Mouse (Mus musculus): Measurements from ENCODE around the gene Gpr141. TPM values are rescaled to one million over a fixed set of nuclear protein-coding genes. Genes with fewer than 3 reads are reported as not detected.

Gene Gpr141
- polyA plus RNA-seq (2016; fragmentation: Nextera tagmentation; extraction: Ambion mirVana), result 0.10 TPM in 1 of 2 replicates, not detected in the other

DNA sequence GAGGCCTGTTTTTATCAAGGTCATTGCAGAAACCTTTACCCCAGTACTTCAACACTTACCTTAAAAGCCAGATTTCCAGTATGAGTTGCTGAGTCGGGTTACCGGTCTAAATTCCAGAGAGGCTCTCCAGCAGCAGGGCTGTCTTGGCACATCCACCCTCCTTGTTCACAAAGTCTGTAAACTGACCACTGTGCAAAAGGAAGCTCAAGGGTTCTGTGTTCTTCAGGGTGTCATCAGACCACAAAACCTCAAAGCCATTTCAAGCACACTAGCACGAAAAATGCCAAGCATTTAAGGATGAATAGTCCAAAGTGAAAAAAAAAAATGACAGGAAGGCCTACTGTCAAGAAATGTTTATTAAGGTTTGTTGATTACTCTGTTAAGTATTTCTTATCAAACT lies at the start of gene Gpr141:
Gpr141 (minus strand) TSS at position 187 of the 400 bp plus-strand sequence.
- Histone ChIP-seq H3K4me1 (replicated peaks) (no peaks in the 10 kb centered on the region), H3K27me3 (ENCODE audit: insufficient read depth, poor library complexity, severe bottlenecking) (no peaks in the 10 kb centered on the region), H3K9me3 (no peaks in the 10 kb centered on the region), H3K4me3 (no peak within 1 kb of the TSS), H3K27ac (no peak within 1 kb of the TSS), H3K36me3 (no peaks in the 10 kb centered on the region)
- 58% methylated on average over 3 of the region's 3 CpGs for WGBS
- DNase-seq (ENCODE audit: low spot score), result no peak

DNA sequence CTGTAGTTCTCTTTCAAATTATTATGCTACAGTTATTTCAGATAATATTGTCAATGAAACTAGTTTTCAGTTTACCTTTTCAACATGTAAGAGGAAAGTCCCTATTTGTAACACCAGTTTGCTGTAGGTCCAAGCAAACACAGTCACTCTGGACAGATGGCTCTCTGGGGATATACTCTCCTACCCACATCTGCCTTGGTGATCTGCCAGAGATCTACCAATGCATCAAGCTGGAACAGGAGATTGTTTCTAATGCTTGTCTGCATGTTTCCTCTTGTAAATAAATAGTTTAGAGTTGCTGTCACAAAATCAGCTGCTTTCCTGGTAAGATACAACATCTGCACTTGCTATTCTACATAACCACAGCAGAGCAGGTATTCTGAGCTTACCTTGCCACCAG lies 40.2 kb upstream of the Gpr141 start:
- no peaks in the 10 kb centered on the region for H3K9me3 ChIP-seq
- no peak overlapping the region for H3K27ac ChIP-seq
- no peaks in the 10 kb centered on the region for H3K27me3 ChIP-seq (ENCODE audit: insufficient read depth, poor library complexity, severe bottlenecking)
- no peaks in the 10 kb centered on the region for H3K4me1 ChIP-seq (replicated peaks)
- H3K4me3 ChIP-seq, result no peak overlapping the region
- H3K36me3 ChIP-seq, result no peaks in the 10 kb centered on the region
- no peak for DNase-seq (ENCODE audit: low spot score)

DNA sequence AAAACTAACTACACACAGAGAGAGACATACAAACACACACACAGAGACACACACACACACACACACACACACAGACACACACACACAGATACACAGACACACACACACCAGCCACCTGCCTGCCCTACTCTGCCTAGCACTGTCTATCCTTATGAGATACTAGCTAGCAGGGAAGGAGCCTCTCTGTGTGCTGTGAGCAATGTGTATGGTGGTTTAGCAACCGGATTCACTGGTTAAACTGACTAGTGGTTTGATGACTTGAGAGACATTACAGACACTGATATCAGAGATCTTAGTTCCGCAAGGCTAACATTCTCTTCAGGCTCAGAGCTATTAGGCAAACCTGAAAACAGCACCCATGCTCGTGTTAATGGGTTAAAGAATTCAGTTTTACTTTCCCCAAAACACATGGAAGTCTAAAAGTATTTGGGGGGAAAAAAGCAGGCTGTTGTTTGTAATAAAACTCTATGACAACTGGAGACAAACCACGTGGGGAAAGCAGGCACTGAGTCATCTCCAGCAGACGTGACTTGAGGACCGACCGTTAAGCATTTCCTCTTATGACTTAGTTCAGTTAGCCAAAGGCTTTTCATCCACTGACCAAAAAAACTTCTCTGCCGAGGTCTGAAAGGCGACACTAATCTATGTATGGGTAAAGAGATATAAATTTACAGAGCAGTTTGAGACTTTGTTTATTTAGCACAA lies 30.7 kb upstream of the Gpr141 start:
- Histone ChIP-seq H3K9me3 (no peaks in the 10 kb centered on the region), H3K4me3 (no peak overlapping the region), H3K4me1 (replicated peaks) (no peaks in the 10 kb centered on the region), H3K27me3 (ENCODE audit: insufficient read depth, poor library complexity, severe bottlenecking) (no peaks in the 10 kb centered on the region), H3K27ac (no peak overlapping the region), H3K36me3 (no peaks in the 10 kb centered on the region)
- 84% methylated on average over 9 of the region's 9 CpGs for WGBS
- DNase-seq (ENCODE audit: low spot score), result no peak

DNA sequence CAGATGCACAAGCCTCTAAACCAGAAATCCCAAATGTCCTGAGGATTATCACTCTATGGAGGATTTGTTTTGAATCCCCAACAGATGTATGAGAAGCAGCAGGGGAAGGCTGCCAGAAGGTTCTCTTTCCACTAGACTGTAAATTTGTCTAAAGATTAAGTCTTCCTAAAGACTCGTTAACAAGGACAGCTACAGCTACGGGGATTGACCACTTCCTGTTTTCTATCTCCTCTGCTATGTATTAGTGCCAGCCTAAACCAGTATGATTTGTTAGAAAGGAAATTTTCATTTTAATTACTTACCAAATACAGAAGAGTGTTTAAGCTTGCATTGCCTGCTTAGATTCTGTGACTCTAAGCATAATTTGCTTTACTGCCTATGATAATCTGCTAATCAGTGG lies 30.0 kb upstream of the Gpr141 start:
- no peak overlapping the region for H3K4me3 ChIP-seq
- H3K36me3 ChIP-seq, result no peaks in the 10 kb centered on the region
- no peaks in the 10 kb centered on the region for H3K9me3 ChIP-seq
- 87% methylated on average over 2 of the region's 2 CpGs for whole genome bisulfite sequencing
- no peaks in the 10 kb centered on the region for H3K27me3 ChIP-seq (ENCODE audit: insufficient read depth, poor library complexity, severe bottlenecking)
- no peaks in the 10 kb centered on the region for H3K4me1 ChIP-seq (replicated peaks)
- H3K27ac ChIP-seq, result no peak overlapping the region
- DNase-seq (ENCODE audit: low spot score), result no peak

DNA sequence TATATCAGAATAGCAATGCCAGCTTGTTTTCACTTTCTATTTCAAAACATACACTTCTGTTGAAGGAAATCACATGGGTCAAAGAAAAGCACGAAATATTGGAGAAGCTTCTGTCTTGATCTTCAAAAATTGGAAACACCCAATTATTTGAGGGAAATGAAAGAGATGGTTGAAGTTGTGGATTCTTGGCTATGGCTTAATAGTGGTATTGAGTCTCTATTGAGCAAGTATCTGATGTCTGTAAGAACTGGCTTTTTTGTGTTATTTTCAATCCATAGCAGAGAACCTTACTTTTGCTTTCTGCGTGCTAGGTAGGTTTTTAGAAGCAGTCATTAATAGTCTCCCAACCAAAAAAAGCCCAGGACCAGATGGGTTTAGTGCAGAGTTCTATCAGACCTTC lies 19.4 kb upstream of the Gpr141 start:
- no peaks in the 10 kb centered on the region for H3K27me3 ChIP-seq (ENCODE audit: insufficient read depth, poor library complexity, severe bottlenecking)
- no peaks in the 10 kb centered on the region for H3K4me1 ChIP-seq (replicated peaks)
- no peaks in the 10 kb centered on the region for H3K9me3 ChIP-seq
- no peak for DNase-seq (ENCODE audit: low spot score)
- no peak overlapping the region for H3K4me3 ChIP-seq
- H3K36me3 ChIP-seq, result no peaks in the 10 kb centered on the region
- 91% methylated on average over 2 of the region's 2 CpGs for WGBS
- no peak overlapping the region for H3K27ac ChIP-seq

DNA sequence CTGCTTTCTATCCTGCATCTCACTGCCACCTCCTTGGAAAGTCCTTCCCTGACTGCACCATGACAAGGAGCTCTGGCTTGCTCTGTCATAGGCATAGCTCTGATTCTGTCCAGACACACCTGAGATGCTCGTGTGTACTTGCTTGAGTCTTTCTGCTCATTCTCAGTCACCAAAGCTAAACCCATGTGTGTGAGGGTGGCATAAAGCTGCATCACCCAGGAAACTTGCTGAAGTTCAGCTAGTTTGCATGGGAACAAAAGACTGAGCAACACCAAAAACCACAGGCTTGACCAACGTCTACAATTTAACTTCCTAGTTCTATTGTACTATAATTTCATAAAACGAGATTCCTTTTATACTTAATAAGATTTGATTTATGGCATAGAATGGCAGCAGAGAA lies 18.6 kb upstream of the Gpr141 start:
- Histone ChIP-seq H3K27ac (no peak overlapping the region), H3K27me3 (ENCODE audit: insufficient read depth, poor library complexity, severe bottlenecking) (no peaks in the 10 kb centered on the region), H3K36me3 (no peaks in the 10 kb centered on the region), H3K9me3 (no peaks in the 10 kb centered on the region), H3K4me3 (no peak overlapping the region), H3K4me1 (replicated peaks) (no peaks in the 10 kb centered on the region)
- DNase-seq (ENCODE audit: low spot score), result no peak
- WGBS, result 85% methylated on average over 3 of the region's 3 CpGs

DNA sequence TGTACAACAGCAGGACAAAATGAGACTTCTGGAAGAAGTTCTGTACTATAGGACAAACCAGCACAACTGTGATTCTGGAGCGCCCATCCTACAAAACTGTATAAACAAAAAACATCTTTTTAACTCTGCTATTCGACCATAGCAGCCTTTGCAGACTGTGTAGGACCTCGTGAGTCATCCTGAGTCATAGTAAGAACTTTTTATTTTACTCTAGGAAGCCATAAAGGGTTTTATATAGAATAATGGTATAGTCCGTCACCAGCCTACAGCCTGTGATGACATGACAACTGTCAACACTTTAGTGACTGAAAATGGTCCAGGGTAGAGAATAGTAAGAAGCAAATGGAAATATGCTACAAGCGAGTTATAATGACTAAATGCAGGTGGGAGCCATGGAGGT lies 17.6 kb upstream of the Gpr141 start:
- Histone ChIP-seq H3K36me3 (no peaks in the 10 kb centered on the region), H3K27me3 (ENCODE audit: insufficient read depth, poor library complexity, severe bottlenecking) (no peaks in the 10 kb centered on the region), H3K4me1 (replicated peaks) (no peaks in the 10 kb centered on the region), H3K27ac (no peak overlapping the region), H3K4me3 (no peak overlapping the region), H3K9me3 (no peaks in the 10 kb centered on the region)
- WGBS, result 81% methylated on average over 5 of the region's 5 CpGs
- DNase-seq (ENCODE audit: low spot score), result no peak

DNA sequence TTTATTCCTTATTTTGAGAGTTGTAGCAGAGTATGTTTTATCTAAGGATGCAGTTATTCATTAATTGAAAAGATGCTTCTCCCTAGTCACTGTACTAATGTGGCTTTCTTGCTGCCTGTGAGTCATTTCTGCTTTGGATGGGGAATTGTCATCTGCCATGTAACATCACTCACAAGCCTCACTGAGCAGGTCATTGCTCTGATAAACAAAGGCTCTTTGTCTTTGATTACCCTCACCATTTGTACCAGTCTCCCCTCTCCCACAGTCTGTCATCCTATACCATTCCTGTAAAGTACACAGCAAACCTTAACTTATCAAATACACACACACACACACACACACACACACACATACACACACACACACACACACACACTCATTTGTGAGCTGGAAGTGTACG lies 16.1 kb upstream of the Gpr141 start:
- no peaks in the 10 kb centered on the region for H3K4me1 ChIP-seq (replicated peaks)
- H3K4me3 ChIP-seq, result no peak overlapping the region
- no peaks in the 10 kb centered on the region for H3K9me3 ChIP-seq
- H3K27me3 ChIP-seq (ENCODE audit: insufficient read depth, poor library complexity, severe bottlenecking), result no peaks in the 10 kb centered on the region
- DNase-seq (ENCODE audit: low spot score), result no peak
- no peaks in the 10 kb centered on the region for H3K36me3 ChIP-seq
- 74% methylated on average over 1 of the region's 1 CpGs for WGBS
- H3K27ac ChIP-seq, result no peak overlapping the region

DNA sequence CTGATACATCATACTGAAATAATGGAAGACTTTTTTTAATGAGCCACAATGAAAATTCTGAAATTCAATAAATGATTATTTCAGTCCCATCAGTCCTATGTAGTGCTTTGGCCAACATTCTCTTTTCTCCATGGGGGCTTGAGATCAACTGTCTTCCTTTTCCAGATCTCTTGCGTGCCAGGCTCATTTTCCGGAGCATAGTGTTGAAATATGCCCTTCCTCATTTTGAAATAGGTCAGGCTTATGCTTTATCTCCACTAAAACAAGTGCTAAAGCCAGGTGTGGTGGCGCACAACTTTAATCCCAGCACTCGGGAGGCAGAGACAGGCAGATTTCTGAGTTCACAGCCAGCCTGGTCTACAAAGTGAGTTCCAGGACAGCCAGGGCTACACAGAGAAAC lies 6.5 kb upstream of the Gpr141 start:
- Histone ChIP-seq H3K27me3 (ENCODE audit: insufficient read depth, poor library complexity, severe bottlenecking) (no peaks in the 10 kb centered on the region), H3K4me3 (no peak overlapping the region), H3K9me3 (0 out of 2 replicates have a peak, but pooled peaks cover 4% of the 10 kb centered on the region), H3K36me3 (no peaks in the 10 kb centered on the region), H3K4me1 (replicated peaks) (no peaks in the 10 kb centered on the region), H3K27ac (no peak overlapping the region)
- 91% methylated on average over 4 of the region's 4 CpGs for WGBS
- no peak for DNase-seq (ENCODE audit: low spot score)

DNA sequence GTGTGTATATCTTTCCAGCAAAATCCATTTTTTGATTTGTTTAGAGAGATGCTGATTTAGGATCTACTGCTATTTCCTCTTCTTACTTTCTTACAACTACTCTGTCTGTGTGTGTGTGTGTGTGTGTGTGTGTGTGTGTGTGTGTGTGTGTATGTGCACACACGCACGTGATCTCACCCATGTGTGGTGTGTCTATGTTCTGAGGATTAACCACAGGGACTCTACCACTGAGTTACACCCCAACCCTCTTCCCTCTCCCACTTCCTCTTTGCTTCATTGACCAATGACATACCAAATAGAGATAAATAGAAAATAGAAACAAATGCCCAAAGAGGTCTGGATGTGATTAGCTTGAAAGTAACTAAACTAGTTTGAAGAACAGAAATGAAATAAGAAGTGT lies 4.0 kb upstream of the Gpr141 start:
- H3K9me3 ChIP-seq, result 0 out of 2 replicates have a peak, but pooled peaks cover 4% of the 10 kb centered on the region
- H3K27me3 ChIP-seq (ENCODE audit: insufficient read depth, poor library complexity, severe bottlenecking), result no peaks in the 10 kb centered on the region
- DNase-seq (ENCODE audit: low spot score), result no peak
- WGBS, result 97% methylated on average over 2 of the region's 2 CpGs
- no peak overlapping the region for H3K27ac ChIP-seq
- H3K36me3 ChIP-seq, result no peaks in the 10 kb centered on the region
- H3K4me3 ChIP-seq, result no peak overlapping the region
- H3K4me1 ChIP-seq (replicated peaks), result no peaks in the 10 kb centered on the region

DNA sequence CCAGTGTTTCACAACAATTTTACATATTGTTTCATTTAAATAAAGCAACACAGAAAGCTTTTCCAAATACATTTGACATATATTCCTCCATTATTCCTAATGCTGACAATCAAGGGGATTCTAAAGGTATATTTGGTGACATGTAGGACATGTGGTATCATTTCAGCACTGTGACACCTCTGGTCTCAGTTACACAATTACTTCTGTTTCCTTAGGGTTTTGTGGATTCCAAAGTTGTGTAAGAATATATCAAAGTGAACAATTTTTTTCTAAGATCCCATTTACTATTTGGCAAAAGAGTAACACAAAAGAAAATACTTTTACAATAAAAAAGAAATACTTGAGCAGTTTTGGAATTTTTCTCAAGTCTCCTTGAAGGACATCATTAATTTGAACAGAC lies 2.4 kb downstream of the Gpr141 start:
- Histone ChIP-seq H3K9me3 (no peaks in the 10 kb centered on the region), H3K27me3 (ENCODE audit: insufficient read depth, poor library complexity, severe bottlenecking) (no peaks in the 10 kb centered on the region), H3K36me3 (no peaks in the 10 kb centered on the region), H3K27ac (no peak overlapping the region), H3K4me3 (no peak overlapping the region), H3K4me1 (replicated peaks) (no peaks in the 10 kb centered on the region)
- no peak for DNase-seq (ENCODE audit: low spot score)

DNA sequence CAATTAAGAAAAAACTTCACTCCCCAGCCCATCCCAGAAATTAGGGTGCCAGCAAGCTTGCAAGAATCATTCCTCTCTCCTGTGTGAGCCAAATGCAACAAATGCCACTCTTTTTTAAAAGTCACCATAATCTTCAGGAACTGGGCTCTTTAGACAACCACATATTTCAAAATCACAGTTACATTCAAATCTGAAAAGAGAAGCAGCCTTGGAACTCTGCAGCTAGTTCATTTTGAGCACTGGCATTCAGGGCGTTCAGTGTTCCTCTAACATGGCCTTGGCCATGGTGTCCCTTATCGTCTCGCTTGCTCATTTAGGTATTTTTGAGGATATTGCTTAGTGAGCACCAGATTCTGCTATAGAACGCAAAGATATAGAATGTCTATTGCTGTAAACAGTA lies 4.1 kb downstream of the Gpr141 start:
- no peak overlapping the region for H3K27ac ChIP-seq

DNA sequence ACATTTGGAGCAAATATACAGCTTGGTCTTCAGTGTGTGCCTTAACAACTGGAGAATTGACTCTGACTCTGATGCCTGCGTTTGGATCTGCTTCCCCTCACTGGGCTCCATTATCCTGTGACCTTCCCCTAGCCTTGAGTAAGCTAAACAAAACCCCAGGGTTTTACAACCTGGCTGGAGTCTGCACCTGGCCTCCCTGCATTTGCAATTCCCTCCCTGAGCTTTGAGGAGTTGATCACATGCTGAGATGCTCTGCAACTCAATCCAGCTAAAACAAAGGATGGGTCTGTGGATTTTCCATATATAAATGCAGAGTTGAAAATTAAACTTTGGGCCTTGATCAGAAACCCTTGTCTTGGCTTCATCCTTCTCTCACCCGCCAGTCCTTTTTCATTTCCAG lies 4.8 kb downstream of the Gpr141 start:
- no peak overlapping the region for H3K4me3 ChIP-seq
- H3K27me3 ChIP-seq (ENCODE audit: insufficient read depth, poor library complexity, severe bottlenecking), result no peaks in the 10 kb centered on the region
- WGBS, result 41% methylated on average over 2 of the region's 2 CpGs
- no peaks in the 10 kb centered on the region for H3K4me1 ChIP-seq (replicated peaks)
- no peaks in the 10 kb centered on the region for H3K9me3 ChIP-seq
- H3K27ac ChIP-seq, result no peak overlapping the region
- no peak for DNase-seq (ENCODE audit: low spot score)
- H3K36me3 ChIP-seq, result no peaks in the 10 kb centered on the region

More for the DNA sequence above, 4.1 kb downstream of the Gpr141 start:
- 92% methylated on average over 4 of the region's 4 CpGs for WGBS
- H3K4me1 ChIP-seq (replicated peaks), result no peaks in the 10 kb centered on the region
- no peak for DNase-seq (ENCODE audit: low spot score)
- no peaks in the 10 kb centered on the region for H3K27me3 ChIP-seq (ENCODE audit: insufficient read depth, poor library complexity, severe bottlenecking)
- H3K4me3 ChIP-seq, result no peak overlapping the region
- H3K9me3 ChIP-seq, result no peaks in the 10 kb centered on the region
- no peaks in the 10 kb centered on the region for H3K36me3 ChIP-seq

DNA sequence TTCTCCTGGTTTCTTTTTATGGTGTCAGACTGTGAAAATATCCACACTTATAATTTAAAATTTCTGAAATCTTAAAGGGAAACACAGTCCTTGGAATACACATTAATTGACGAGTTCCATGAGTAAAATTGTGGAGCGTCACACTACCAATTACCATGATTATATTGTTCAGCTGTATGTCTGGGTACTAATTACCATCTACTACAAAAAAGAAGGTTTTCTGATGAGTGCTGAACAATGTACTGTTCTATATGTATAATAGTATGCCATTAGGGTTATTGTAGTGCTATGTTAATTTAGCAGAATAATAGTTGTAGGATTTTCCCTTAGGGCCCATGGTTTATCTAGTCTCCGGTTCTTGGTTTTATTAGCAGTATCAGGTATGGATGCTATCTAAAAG lies 29.1 kb downstream of the Gpr141 start:
- Histone ChIP-seq H3K4me3 (no peak overlapping the region), H3K27me3 (ENCODE audit: insufficient read depth, poor library complexity, severe bottlenecking) (no peaks in the 10 kb centered on the region), H3K4me1 (replicated peaks) (no peaks in the 10 kb centered on the region), H3K36me3 (no peaks in the 10 kb centered on the region), H3K27ac (no peak overlapping the region), H3K9me3 (no peaks in the 10 kb centered on the region)
- no peak for DNase-seq (ENCODE audit: low spot score)
- WGBS, result 89% methylated on average over 3 of the region's 3 CpGs
